Mouse (Mus musculus) layer of hippocampus, adult 6 months (tissue): ENCODE data around the gene Raver1. TPM values are rescaled to one million over a fixed set of nuclear protein-coding genes. Genes with fewer than 3 reads are reported as not detected.

Source experiments
- long read RNA-seq, 2 experiments: library from polyadenylated mRNA; unstranded; transcript quantifications; one replicate each; pipeline ENCODE4 v2.0.0; 2019 to 2020
- microRNA-seq: library from miRNA; unstranded; fragments of <30 nt; microRNA quantifications from one replicate; pipeline ENCODE4 v1.2.0, GENCODE M21; 2020
- polyA plus RNA-seq: library from polyadenylated mRNA; unstranded; fragments of <200 nt; fragmentation: Nextera tagmentation; gene quantifications from 2 replicates; pipeline ENCODE4 v1.2.3, GENCODE M21; 2021

The Raver1 gene
- 6.2 and 7.8 TPM in 2 replicates for polyA plus RNA-seq
- long read RNA-seq, experiment 1, partial matches to known transcripts = 0 of 4 reads
- long read RNA-seq, experiment 1, other reads (novel, unspliced or antisense) = 1 of 4 reads
- long read RNA-seq, experiment 2, transcript Raver1-201 (13 exons, 3,470 nt) = major isoform, 12 of 18 reads
- long read RNA-seq, experiment 2, partial matches to known transcripts = 3 of 18 reads
- long read RNA-seq, experiment 2, other reads (novel, unspliced or antisense) = 3 of 18 reads

DNA sequence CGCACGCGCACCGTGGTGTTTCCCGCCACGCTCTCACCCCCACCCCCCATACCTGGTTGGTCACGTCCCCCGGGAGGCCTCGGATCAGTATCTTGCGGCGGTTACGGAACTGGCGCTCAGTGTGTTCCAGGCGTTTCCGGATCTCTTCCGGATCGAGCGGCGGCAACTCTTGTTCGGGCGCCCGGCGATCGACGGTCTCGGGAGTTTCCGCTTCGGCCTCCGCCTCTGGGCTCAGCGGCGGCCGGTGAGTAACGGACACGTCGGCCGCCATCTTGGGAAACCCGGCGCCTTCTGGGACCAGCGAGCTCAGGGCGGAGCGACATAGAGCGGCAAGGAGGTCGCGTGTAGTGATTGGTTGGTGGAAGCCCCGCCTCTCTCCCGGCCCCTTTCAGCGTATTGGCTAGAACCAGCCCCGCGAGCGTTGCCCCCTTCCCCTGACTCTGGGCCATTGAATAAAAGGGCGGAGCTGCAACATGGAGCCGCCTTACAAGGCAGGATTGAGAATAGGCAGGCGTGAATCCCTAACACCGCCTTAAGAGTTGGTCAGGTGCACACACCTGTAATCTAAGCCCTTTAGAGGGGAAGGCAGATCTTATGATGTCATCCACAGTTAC, at the start of gene Raver1, which contains the start of gene Gm38431:
Gene Raver1 (minus strand): TSS at position 302 of the 614 bp plus-strand sequence.
Gene Gm38431 (minus strand): TSS at position 291 of the 614 bp plus-strand sequence.

DNA sequence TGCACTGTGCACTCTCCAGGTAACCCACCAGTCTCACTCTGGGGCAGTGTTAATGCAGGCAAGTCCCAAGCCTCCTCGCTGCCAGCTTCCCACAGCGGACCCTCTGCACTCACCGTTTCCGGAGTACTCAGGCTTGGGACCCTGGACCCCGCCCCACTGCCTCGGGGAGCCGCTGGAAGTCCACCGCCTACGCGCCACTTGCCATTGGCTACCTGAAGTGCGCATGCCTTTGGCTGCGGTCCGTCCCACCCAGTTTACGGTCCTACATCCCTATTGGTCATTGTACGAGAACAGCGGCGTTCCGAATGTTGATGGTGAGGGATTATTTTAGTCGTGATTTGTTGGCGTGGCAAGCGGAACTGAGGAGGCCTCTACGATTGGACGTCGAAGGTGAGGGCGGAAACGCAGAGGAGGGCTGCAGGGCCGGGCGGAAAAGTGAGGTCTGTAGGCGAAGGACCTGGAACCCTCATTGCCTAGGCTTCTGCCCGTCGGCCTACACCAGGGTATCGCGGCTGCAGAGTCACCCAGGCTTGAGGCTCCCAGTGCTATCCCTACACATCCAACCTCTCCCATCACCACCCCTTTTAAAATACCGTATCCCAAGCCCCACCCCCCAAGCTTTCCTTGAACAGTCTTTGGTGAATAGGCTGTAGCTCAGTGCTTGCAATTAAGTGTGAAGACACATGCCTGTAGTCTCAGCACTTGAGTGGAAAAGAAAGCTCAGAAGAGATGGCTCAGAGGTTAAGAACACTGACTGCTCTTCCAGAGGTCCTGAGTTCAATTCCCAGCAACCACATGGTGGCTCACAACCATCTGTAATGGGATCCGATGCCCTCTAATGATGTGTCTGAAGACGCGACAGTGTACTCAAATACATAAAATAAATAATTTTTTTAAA, 39.5 kb upstream of the Raver1 start, which contains the start of gene Tyk2:
Gene Tyk2 (minus strand): TSS at position 185 of the 898 bp plus-strand sequence.

DNA sequence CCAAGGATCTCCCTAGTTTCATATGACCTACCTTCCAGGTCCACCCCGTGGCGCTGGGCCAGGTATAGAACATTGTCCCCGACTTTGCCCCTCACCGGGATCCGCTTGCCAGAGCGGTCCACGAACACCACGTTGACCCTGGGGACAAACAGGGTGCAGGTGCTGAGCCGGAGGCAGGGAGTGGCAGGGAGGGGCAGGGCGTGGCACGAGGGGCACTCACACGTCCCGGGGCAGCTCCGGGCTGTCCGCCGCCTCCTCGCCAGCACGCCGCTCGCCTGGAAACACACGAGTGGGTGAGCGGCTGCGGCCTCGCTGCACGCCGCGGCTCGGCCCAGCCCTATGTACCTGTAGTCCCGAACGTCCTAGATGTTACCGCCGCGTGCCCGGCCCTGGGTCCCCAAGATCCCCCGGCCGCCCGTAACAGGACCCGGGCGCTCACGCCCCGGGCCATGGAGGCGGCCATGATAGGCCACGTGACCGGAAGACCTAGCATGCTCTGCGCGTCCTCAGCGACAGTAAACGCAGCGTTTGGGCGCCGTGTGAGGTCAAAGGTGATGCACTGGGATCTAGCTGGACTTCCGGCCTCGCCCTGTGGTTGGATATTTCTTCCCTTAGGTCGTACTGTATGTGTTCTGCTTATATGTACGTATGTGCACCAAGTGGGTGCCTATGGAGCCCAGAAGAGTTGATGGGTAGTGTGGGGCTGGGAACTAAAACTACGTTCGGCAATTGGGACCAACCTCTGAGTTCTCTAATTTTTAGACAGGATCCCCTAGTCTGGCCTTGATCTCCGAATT, 18.6 kb downstream of the Raver1 start, which contains the start of the genes Gm49373 and Fdx1l:
Gene Gm49373 (minus strand): TSS at position 53 of the 797 bp plus-strand sequence.
Gene Fdx1l (minus strand): TSS at position 571 of the 797 bp plus-strand sequence.

DNA sequence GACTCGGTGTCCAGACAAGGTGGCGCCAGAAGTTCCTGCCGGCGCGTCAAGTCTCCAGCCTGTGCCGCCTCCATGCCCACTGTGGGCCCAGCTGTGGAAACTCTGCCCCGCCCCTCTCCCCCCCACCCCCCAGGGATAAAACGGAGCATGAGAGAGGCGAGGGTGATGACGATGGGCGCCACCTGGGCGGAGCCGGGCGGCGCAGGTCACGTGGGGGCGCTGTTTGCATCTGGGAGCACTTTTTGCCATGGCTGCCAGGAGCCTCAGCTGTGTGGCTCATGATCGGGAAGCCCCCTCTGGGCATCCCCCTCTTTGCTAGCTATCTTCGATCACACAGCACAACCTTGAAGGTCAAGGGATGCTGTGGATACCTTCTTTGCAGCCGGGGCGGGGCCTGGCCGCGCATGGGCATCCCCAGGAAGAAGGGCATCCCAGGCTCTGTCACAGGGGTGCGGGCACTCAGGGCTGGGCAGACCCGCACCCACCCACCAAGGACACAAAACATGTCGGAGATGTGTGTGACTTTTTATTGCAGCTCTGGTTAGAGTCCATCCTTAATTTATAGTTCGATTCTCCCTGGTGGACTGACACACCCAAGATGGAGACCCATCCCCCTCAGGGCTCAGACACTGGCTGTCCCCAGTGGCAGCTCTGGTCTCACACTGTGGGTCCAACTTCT, 24.7 kb downstream of the Raver1 start, which contains the start of gene Zglp1:
Gene Zglp1 (minus strand): TSS at position 88 of the 679 bp plus-strand sequence.

DNA sequence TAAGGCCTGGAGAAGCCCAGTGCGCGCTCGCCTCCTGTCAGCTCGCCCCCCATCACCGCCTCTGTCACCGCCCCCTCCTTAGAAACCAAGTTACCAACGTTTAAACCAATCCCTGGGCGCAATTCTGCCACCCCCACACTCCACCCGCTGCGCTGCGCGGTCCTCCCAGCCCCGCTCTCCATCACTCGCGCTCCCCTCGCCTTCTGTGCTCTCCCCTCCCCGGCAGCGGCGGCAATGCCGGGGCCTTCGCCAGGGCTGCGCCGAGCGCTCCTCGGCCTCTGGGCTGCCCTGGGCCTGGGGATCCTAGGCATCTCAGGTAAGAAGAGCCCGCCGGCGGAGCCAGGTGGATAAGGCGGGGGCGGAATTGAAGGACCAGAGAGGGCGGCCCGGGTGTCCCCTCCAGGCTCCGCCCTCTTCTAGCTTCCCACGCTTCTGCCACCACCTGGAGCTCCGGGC, 59.9 kb downstream of the Raver1 start, which contains the start of gene Icam5:
Gene Icam5 (plus strand): TSS at position 178 of the 456 bp plus-strand sequence.

DNA sequence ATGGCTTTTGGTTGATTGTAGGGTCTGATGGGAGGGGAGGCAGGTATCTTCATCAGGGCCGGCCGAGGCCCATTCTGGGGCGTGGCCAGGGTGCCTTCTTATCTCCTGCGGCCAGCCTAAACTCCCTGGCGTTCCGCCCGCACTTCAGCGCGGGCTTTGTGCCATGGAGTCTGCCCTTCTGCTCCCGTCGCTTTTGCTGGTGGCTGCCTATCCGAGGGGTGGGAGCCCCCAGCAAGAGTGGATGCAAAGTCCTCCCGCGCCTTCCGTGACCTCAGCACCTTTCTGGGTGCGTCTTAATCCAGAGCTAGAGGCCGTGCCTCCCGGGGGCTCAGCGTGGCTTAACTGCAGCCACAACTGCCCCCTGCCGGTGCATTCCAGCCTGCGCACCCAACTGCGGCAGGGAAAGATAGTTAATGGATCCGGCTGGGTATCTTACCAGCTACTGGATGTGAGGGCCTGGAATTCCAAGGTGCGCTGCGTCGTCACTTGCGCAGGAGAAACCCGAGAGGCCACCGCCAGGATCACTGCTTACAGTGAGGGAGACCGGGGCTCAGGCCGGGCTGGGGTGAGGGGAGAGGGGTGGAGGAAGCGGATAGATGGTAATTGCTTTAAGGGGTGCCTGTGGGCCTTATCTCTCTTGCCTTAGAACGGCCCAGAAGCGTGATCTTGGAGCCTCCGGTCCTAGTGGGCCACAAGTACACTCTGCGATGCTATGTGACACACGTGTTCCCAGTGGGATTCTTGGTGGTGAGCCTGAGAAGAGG, 62.3 kb downstream of the Raver1 start, which contains the start of gene Icam4:
Gene Icam4 (plus strand): TSS at position 83 of the 764 bp plus-strand sequence.

Small RNA genes within 50 kb of the gene (microRNA-seq; reads per million reads assigned to microRNA genes)
- gene Mir1900 (not detected), gene Mir7082 (not detected)

Other genes starting within 250 kb of the Raver1 start
- 29.3 and 32.9 TPM in 2 replicates for gene A230050P20Rik, start 223.4 kb downstream of the Raver1 start, polyA plus RNA-seq
- gene Angptl6, start 212.3 kb downstream of the Raver1 start, polyA plus RNA-seq = 20.1 and 21.8 TPM in 2 replicates
- gene Ppan, start 203.8 kb downstream of the Raver1 start, polyA plus RNA-seq = 13.0 and 17.4 TPM in 2 replicates
- 184 and 197 TPM in 2 replicates for gene Eif3g, start 193.4 kb downstream of the Raver1 start, polyA plus RNA-seq
- gene Dnmt1, start 132.1 kb downstream of the Raver1 start, polyA plus RNA-seq = 7.4 and 8.8 TPM in 2 replicates
- 3.2 and 3.8 TPM in 2 replicates for gene S1pr2, start 115.2 kb downstream of the Raver1 start, polyA plus RNA-seq
- 135 and 156 TPM in 2 replicates for gene Mrpl4, start 89.3 kb downstream of the Raver1 start, polyA plus RNA-seq
- gene Icam1, start 76.0 kb downstream of the Raver1 start, polyA plus RNA-seq = 1.2 and 2.0 TPM in 2 replicates
- gene Icam4, start 62.6 kb downstream of the Raver1 start, polyA plus RNA-seq = 2.9 and 3.0 TPM in 2 replicates
- 93.7 and 111 TPM in 2 replicates for gene Icam5, start 59.9 kb downstream of the Raver1 start, polyA plus RNA-seq
- gene Zglp1, start 24.9 kb downstream of the Raver1 start, polyA plus RNA-seq = not detected in 2 replicates
- 0.33 and 0.50 TPM in 2 replicates for gene Gm49373, start 18.9 kb downstream of the Raver1 start, polyA plus RNA-seq
- 201 and 219 TPM in 2 replicates for gene Fdx1l, start 18.4 kb downstream of the Raver1 start, polyA plus RNA-seq
- 10.2 and 15.7 TPM in 2 replicates for gene Gm38431, start within 50 bp of the Raver1 start, polyA plus RNA-seq
- gene Tyk2, start 39.2 kb upstream of the Raver1 start, polyA plus RNA-seq = 2.5 and 2.8 TPM in 2 replicates
- 160 and 167 TPM in 2 replicates for gene Cdc37, start 58.0 kb upstream of the Raver1 start, polyA plus RNA-seq
- gene Pde4a, start 73.7 kb upstream of the Raver1 start, polyA plus RNA-seq = 29.0 and 36.9 TPM in 2 replicates
- gene Keap1, start 147.4 kb upstream of the Raver1 start, polyA plus RNA-seq = 66.2 and 66.6 TPM in 2 replicates
- gene S1pr5, start 156.4 kb upstream of the Raver1 start, polyA plus RNA-seq = 17.8 and 19.0 TPM in 2 replicates
- 40.2 and 43.9 TPM in 2 replicates for gene Atg4d, start 173.3 kb upstream of the Raver1 start, polyA plus RNA-seq
- 2.3 and 4.6 TPM in 2 replicates for gene Kri1, start 196.0 kb upstream of the Raver1 start, polyA plus RNA-seq
- 98.6 and 114 TPM in 2 replicates for gene Cdkn2d, start 199.4 kb upstream of the Raver1 start, polyA plus RNA-seq
- 0.53 and 0.93 TPM in 2 replicates for gene Ap1m2, start 220.3 kb upstream of the Raver1 start, polyA plus RNA-seq
- gene Slc44a2, start 228.7 kb upstream of the Raver1 start, polyA plus RNA-seq = 18.0 and 18.1 TPM in 2 replicates